Mouse (Mus musculus): Measurements from ENCODE around the gene Tead4. TPM values are rescaled to one million over a fixed set of nuclear protein-coding genes. Genes with fewer than 3 reads are reported as not detected.
"Not testable (repeated sequence)": the region's sequence is repeated elsewhere in the genome, so short reads cannot be mapped to it uniquely, and the experiment has no call there.

Gene Tead4
- polyA plus RNA-seq, 1 experiment from 2014 or later = 3.3 TPM

GRCm38 (mm10) chr6:128231741-128232140 is 68.9 kb downstream of the Tead4 start:
- no peaks in the 10 kb centered on the region for H3K9me3 ChIP-seq
- peak overlapping the region; percentile 44; the same call in 1 of the 2 replicates for H3K27ac ChIP-seq
- no peak for ATAC-seq (ENCODE audit: insufficient number of reproducible peaks, insufficient read depth, low FRiP score, low TSS enrichment, low read depth)
- no peaks in the 10 kb centered on the region for H3K27me3 ChIP-seq
- 71% methylated on average over 3 of the region's 3 CpGs for WGBS
- H3K36me3 ChIP-seq = no peaks in the 10 kb centered on the region
- H3K4me2 ChIP-seq = no peak overlapping the region
- peaks cover 19% of the 10 kb centered on the region for H3K4me1 ChIP-seq
- no peak overlapping the region for H3K4me3 ChIP-seq
- no peak overlapping the region for H3K9ac ChIP-seq

- H3K36me3 ChIP-seq = no peaks in the 10 kb centered on the region
- no peak overlapping the region for H3K27ac ChIP-seq
- WGBS = 22% methylated on average over 8 of the region's 8 CpGs
- H3K9ac ChIP-seq = no peak overlapping the region
- no peaks in the 10 kb centered on the region for H3K27me3 ChIP-seq
- H3K4me3 ChIP-seq = no peak overlapping the region
- ATAC-seq (ENCODE audit: insufficient number of reproducible peaks, insufficient read depth, low FRiP score, low TSS enrichment, low read depth) = no peak
- H3K4me1 ChIP-seq = peaks cover 14% of the 10 kb centered on the region
- 0 out of 2 replicates have a peak overlapping the region, but pooled peaks have one; percentile 16 for H3K4me2 ChIP-seq
- no peaks in the 10 kb centered on the region for H3K9me3 ChIP-seq
Observed at GRCm38 (mm10) chr6:128227438-128228017, 73.1 kb downstream of the Tead4 start.

- peaks cover 8% of the 10 kb centered on the region for H3K4me1 ChIP-seq
- no peak for ATAC-seq (ENCODE audit: insufficient number of reproducible peaks, insufficient read depth, low FRiP score, low TSS enrichment, low read depth)
- no peak overlapping the region for H3K4me3 ChIP-seq
- no peaks in the 10 kb centered on the region for H3K9me3 ChIP-seq
- no peak overlapping the region for H3K4me2 ChIP-seq
- H3K27ac ChIP-seq = no peak overlapping the region
- H3K9ac ChIP-seq = no peak overlapping the region
- no peaks in the 10 kb centered on the region for H3K36me3 ChIP-seq
- 80% methylated on average over 3 of the region's 3 CpGs for WGBS
- H3K27me3 ChIP-seq = no peaks in the 10 kb centered on the region
Observed at GRCm38 (mm10) chr6:128226941-128227340, 73.7 kb downstream of the Tead4 start.

- Histone ChIP-seq H3K4me3 (no peak overlapping the region), H3K4me1 (peaks cover 5% of the 10 kb centered on the region; the same call in 1 of the 2 replicates), H3K9ac (no peak overlapping the region), H3K27me3 (no peaks in the 10 kb centered on the region), H3K9me3 (no peaks in the 10 kb centered on the region), H3K27ac (no peak overlapping the region), H3K36me3 (no peaks in the 10 kb centered on the region), H3K4me2 (no peak overlapping the region)
- ATAC-seq (ENCODE audit: insufficient number of reproducible peaks, insufficient read depth, low FRiP score, low TSS enrichment, low read depth) = no peak
- 88% methylated on average over 1 of the region's 1 CpGs for WGBS
Observed at GRCm38 (mm10) chr6:128225846-128226176, 74.8 kb downstream of the Tead4 start.

GRCm38 (mm10) chr6:128225009-128225845 is 75.4 kb downstream of the Tead4 start:
- H3K36me3 ChIP-seq = no peaks in the 10 kb centered on the region
- H3K27me3 ChIP-seq = no peaks in the 10 kb centered on the region
- H3K27ac ChIP-seq = no peak overlapping the region
- peaks cover 5% of the 10 kb centered on the region; the same call in 1 of the 2 replicates for H3K4me1 ChIP-seq
- no peak overlapping the region for H3K9ac ChIP-seq
- no peaks in the 10 kb centered on the region for H3K9me3 ChIP-seq
- 72% methylated on average over 4 of the region's 4 CpGs for WGBS
- ATAC-seq (ENCODE audit: insufficient number of reproducible peaks, insufficient read depth, low FRiP score, low TSS enrichment, low read depth) = no peak
- no peak overlapping the region for H3K4me3 ChIP-seq
- no peak overlapping the region for H3K4me2 ChIP-seq

- Histone ChIP-seq H3K9me3 (no peaks in the 10 kb centered on the region), H3K4me3 (no peak overlapping the region), H3K27ac (no peak overlapping the region), H3K9ac (no peak overlapping the region), H3K27me3 (no peaks in the 10 kb centered on the region), H3K4me1 (peaks cover 5% of the 10 kb centered on the region; the same call in 1 of the 2 replicates), H3K4me2 (no peak overlapping the region), H3K36me3 (no peaks in the 10 kb centered on the region)
- ATAC-seq (ENCODE audit: insufficient number of reproducible peaks, insufficient read depth, low FRiP score, low TSS enrichment, low read depth) = no peak
Observed at GRCm38 (mm10) chr6:128223159-128223558, 77.5 kb downstream of the Tead4 start.

GRCm38 (mm10) chr6:128215004-128215403 is 85.6 kb downstream of the Tead4 start:
- not testable (repeated sequence) for H3K9ac ChIP-seq; H3K27me3 ChIP-seq; H3K4me2 ChIP-seq; H3K36me3 ChIP-seq; H3K27ac ChIP-seq; ATAC-seq (ENCODE audit: insufficient number of reproducible peaks, insufficient read depth, low FRiP score, low TSS enrichment, low read depth); H3K9me3 ChIP-seq; H3K4me1 ChIP-seq; H3K4me3 ChIP-seq
- WGBS = 97% methylated on average over 4 of the region's 4 CpGs

GRCm38 (mm10) chr6:128209199-128209598 is 91.4 kb downstream of the Tead4 start:
- H3K9me3 ChIP-seq; H3K27ac ChIP-seq; H3K36me3 ChIP-seq; H3K4me3 ChIP-seq; H3K9ac ChIP-seq; H3K4me1 ChIP-seq; H3K4me2 ChIP-seq; H3K27me3 ChIP-seq; ATAC-seq (ENCODE audit: insufficient number of reproducible peaks, insufficient read depth, low FRiP score, low TSS enrichment, low read depth): not testable (repeated sequence)
- 91% methylated on average over 1 of the region's 1 CpGs for WGBS

- Histone ChIP-seq H3K27me3 (no peaks in the 10 kb centered on the region), H3K4me1 (peaks cover 5% of the 10 kb centered on the region; the same call in 1 of the 2 replicates), H3K4me3 (no peak overlapping the region), H3K36me3 (no peaks in the 10 kb centered on the region), H3K27ac (peak overlapping the region; percentile 5; the same call in 1 of the 2 replicates), H3K9ac (no peak overlapping the region), H3K4me2 (no peak overlapping the region), H3K9me3 (no peaks in the 10 kb centered on the region)
- ATAC-seq (ENCODE audit: insufficient number of reproducible peaks, insufficient read depth, low FRiP score, low TSS enrichment, low read depth) = no peak
- 68% methylated on average over 8 of the region's 8 CpGs for WGBS
Observed at GRCm38 (mm10) chr6:128208491-128209170, 92.0 kb downstream of the Tead4 start.

GRCm38 (mm10) chr6:128203557-128203956 is 97.1 kb downstream of the Tead4 start:
- H3K9ac ChIP-seq = no peak overlapping the region
- no peak for ATAC-seq (ENCODE audit: insufficient number of reproducible peaks, insufficient read depth, low FRiP score, low TSS enrichment, low read depth)
- no peaks in the 10 kb centered on the region for H3K36me3 ChIP-seq
- 84% methylated on average over 1 of the region's 1 CpGs for WGBS
- no peak overlapping the region for H3K27ac ChIP-seq
- no peak overlapping the region for H3K4me3 ChIP-seq
- H3K4me2 ChIP-seq = no peak overlapping the region
- H3K27me3 ChIP-seq = no peaks in the 10 kb centered on the region
- H3K4me1 ChIP-seq = peaks cover 10% of the 10 kb centered on the region
- H3K9me3 ChIP-seq = no peaks in the 10 kb centered on the region

GRCm38 (mm10) chr6:128200847-128201640 is 99.6 kb downstream of the Tead4 start:
- Histone ChIP-seq H3K27me3 (no peaks in the 10 kb centered on the region), H3K36me3 (no peaks in the 10 kb centered on the region), H3K9ac (peak overlapping the region; percentile 71), H3K4me3 (peak overlapping the region; percentile 61), H3K4me2 (peak overlapping the region; percentile 87), H3K9me3 (no peaks in the 10 kb centered on the region), H3K4me1 (peaks cover 7% of the 10 kb centered on the region; the same call in 1 of the 2 replicates), H3K27ac (peak overlapping the region; percentile 73; the same call in 1 of the 2 replicates)
- WGBS = under 1% methylated on average over 20 of the region's 20 CpGs
- peak; percentile 77 for ATAC-seq (ENCODE audit: insufficient number of reproducible peaks, insufficient read depth, low FRiP score, low TSS enrichment, low read depth)
